Mouse (Mus musculus) liver, adult 2 months (tissue): ENCODE results near the gene Ggt6.

Experiments used
- CTCF ChIP-seq: fragments of 200-500 bp; IDR thresholded peaks from 2 replicates; pipeline ENCODE4 v1.5.1; 2011; ENCODE audit warnings: low read depth, low read length, control low read depth
- POLR2A ChIP-seq: fragments of 200-500 bp; IDR thresholded peaks from 2 replicates; pipeline ENCODE4 v1.6.1; 2011; ENCODE audit warnings: low read length, control low read depth; ENCODE audit not compliant: insufficient read depth; ENCODE audit errors: extremely low read depth

DNA sequence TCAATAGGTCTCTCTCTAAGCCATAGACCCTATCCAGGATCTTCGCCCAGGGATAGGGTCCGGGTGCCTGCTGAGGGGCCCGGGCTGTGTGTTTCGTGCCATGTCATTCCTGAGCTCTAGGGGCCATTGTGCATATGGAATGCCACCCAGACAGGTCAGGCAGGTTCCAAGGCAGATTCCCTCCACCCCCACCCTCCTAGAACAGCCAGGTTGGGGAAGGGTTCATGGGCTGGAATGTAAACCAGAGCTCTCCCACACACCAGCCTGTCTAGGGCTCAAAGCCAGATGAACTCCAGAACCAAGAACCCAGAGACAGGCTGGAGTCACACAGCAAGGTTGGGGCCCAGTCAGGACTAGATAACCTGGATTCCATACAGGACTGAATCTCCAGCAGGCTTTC lies 38.2 kb downstream of the Ggt6 start:
- TF ChIP-seq CTCF (no peak), POLR2A (no peak)
